Mouse (Mus musculus): Measurements from ENCODE around the gene Epha2. TPM values are rescaled to one million over a fixed set of nuclear protein-coding genes. Genes with fewer than 3 reads are reported as not detected.

Epha2 gene
- polyA plus RNA-seq, 1 experiment from 2014 or later, result 7.1 TPM

DNA sequence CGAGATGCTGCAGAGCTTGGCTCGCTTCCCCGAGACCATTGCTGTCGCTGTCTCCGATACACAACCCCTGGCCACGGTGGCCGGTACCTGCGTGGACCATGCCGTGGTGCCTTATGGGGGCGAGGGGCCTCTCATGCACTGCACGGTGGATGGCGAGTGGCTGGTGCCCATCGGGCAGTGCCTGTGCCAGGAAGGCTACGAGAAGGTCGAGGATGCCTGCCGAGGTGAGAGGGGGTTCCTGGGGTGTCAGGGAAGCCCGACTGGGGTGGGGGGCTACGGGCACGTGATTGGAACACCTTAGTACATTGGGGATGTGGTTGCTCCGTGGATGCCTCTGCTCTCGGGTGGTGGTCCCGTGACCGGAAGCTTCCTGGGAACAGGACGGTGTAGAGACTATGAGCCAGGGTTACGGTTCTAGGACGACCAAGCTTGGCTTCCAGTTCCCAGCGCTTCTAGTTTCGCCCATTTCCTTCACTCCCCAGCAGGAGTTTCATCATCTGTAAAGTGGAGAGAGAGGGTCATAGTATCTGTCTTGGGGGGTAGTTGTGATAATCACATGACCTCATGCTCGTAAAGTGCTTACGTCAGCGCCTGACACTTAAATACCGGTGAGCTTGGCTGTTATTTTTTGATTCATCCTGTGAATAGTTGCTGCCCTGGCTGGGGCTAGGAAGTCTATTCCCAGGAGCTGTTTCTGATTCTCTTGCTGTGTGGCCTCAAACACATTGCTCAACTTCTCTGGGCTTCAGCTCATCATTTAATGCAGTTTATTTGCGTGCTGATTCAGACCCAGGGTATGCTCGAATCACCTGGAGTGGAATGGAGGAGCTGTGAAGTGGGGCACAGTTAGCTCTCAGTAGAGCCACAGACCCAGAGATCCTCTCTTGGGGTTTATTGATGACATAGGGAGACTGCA lies 8.1 kb downstream of the Epha2 start:
- Histone ChIP-seq H3K36me3 (peaks cover 21% of the 10 kb centered on the region), H3K9me3 (replicated peaks) (no peaks in the 10 kb centered on the region), H3K4me2 (0 out of 2 replicates have a peak overlapping the region, but pooled peaks have one; percentile 30), H3K4me3 (replicated peaks) (no peak overlapping the region), H3K4me1 (peaks cover 94% of the 10 kb centered on the region), H3K9ac (no peak overlapping the region), H3K27me3 (no peaks in the 10 kb centered on the region), H3K27ac (peak overlapping the region; percentile 87)
- 91% methylated on average over 34 of the region's 34 CpGs for WGBS
- ATAC-seq (replicated peaks; ENCODE audit: low FRiP score), result no peak

DNA sequence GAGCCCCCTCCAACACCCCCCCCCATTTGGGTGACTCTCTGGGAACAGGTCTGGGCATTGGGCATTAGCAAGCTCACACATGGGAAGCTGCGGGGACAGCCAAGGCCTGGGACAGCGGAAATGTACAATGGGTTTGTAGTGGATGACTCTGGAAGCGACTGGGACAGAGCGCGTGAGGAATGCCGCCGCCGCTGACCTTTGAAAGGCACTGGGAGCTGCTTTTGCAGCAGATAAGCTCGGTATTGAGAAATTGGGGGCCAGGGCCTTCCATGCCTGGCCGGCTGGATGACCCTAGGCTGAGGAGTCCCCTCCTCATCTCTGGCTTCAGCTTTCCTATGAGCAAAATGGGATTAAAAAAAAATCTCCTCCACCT lies 8.7 kb downstream of the Epha2 start:
- Histone ChIP-seq H3K27me3 (no peaks in the 10 kb centered on the region), H3K27ac (peak overlapping the region; percentile 87), H3K9me3 (replicated peaks) (no peaks in the 10 kb centered on the region), H3K4me3 (replicated peaks) (no peak overlapping the region), H3K9ac (no peak overlapping the region), H3K4me2 (peak overlapping the region; percentile 30; the same call in 1 of the 2 replicates), H3K4me1 (peaks cover 93% of the 10 kb centered on the region), H3K36me3 (peaks cover 21% of the 10 kb centered on the region)
- 47% methylated on average over 10 of the region's 10 CpGs for WGBS
- no peak for ATAC-seq (replicated peaks; ENCODE audit: low FRiP score)

DNA sequence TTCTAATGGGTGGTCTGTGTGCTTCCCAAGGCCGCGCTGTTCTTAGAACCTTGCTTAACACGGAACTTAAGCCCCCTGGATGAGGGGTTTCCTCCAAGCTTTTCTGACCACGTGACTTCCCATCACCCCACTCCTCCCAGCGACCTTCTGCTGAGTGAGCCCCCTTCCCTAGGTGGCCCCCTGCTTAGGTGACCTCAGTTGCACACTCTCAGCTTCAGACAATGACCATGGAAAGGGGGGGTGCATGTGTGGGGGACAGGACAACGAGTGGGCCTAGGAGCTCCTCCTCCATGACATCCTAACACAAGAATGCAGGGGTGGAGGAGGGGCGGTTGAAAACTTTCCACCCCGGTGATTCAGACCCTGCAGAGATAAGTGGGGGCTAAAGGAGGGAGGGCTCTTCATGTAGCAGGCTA lies 9.2 kb downstream of the Epha2 start:
- Histone ChIP-seq H3K27ac (peak overlapping the region; percentile 87), H3K4me2 (peak overlapping the region; percentile 30; the same call in 1 of the 2 replicates), H3K27me3 (no peaks in the 10 kb centered on the region), H3K9me3 (replicated peaks) (no peaks in the 10 kb centered on the region), H3K36me3 (peaks cover 21% of the 10 kb centered on the region), H3K9ac (no peak overlapping the region), H3K4me1 (peaks cover 93% of the 10 kb centered on the region), H3K4me3 (replicated peaks) (no peak overlapping the region)
- 23% methylated on average over 8 of the region's 8 CpGs for whole genome bisulfite sequencing
- peak; percentile 65 for ATAC-seq (replicated peaks; ENCODE audit: low FRiP score)

DNA sequence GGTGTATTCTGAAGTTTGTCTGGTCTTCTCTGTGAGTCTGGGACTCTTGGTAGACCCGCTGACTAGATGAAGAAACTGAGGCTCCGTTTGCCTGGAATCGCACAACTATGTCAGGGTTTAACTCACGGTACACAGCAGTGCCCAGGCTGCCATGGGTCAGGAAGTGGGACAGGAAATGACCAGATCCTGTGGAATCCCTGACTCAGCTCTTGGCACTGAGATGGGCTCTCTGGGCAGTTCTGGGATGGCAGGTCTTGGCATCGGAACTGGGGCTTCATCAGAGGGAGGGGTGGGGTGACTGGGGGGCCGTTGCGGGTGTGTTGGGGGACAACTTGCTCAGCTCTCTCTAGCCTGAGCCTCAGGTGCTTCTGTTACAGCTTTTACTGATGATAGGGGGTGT lies 10.0 kb downstream of the Epha2 start:
- peaks cover 93% of the 10 kb centered on the region for H3K4me1 ChIP-seq
- ATAC-seq (replicated peaks; ENCODE audit: low FRiP score), result no peak
- H3K27ac ChIP-seq, result peak overlapping the region; percentile 87
- H3K36me3 ChIP-seq, result peaks cover 21% of the 10 kb centered on the region
- H3K4me2 ChIP-seq, result peak overlapping the region; percentile 19; the same call in 1 of the 2 replicates
- no peak overlapping the region for H3K9ac ChIP-seq
- WGBS, result 69% methylated on average over 7 of the region's 7 CpGs
- no peaks in the 10 kb centered on the region for H3K9me3 ChIP-seq (replicated peaks)
- no peak overlapping the region for H3K4me3 ChIP-seq (replicated peaks)
- H3K27me3 ChIP-seq, result no peaks in the 10 kb centered on the region

DNA sequence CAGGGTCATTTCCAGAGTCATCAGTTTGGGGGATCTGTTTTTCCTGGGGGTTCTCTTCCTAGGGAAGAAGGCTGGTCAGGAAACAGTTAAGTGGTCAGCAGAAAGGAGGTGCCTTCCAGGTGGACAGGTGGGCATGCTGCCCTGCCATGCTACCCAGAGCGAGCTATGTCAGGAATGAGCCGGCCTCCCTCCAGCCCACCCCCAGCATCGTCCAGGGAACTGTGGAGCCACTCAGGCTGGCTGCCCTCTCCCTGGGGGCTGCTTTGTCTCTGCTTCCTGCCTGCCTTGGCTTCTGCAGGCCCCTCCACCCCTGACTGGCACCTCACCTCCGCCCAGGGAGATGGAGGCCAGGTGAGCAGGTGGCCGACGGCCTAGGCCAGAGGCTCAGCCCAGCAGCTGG lies 10.5 kb downstream of the Epha2 start:
- Histone ChIP-seq H3K9me3 (replicated peaks) (no peaks in the 10 kb centered on the region), H3K9ac (0 out of 2 replicates have a peak overlapping the region, but pooled peaks have one; percentile 12), H3K36me3 (peaks cover 21% of the 10 kb centered on the region), H3K27me3 (no peaks in the 10 kb centered on the region), H3K27ac (peak overlapping the region; percentile 87), H3K4me1 (peaks cover 92% of the 10 kb centered on the region), H3K4me2 (peak overlapping the region; percentile 19; the same call in 1 of the 2 replicates), H3K4me3 (replicated peaks) (no peak overlapping the region)
- no peak for ATAC-seq (replicated peaks; ENCODE audit: low FRiP score)
- 41% methylated on average over 6 of the region's 6 CpGs for WGBS

DNA sequence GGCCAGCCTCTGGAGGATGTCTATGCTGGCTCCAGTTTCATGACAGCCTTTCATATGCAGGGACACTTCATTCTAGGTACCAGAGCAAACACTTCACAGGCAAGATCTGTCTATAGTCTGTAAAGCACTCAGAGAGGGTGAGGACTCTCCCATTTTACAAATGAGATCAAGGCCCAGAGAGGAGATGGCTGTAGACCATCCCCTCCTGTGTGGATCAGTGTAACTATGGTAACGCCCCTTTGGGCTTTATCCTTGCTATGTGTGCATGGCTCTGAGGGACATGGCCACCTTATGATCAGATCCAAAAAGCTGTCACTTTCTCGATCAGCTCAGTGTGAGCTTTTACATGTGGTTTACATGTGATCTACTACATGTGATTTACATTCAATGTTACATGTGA lies 10.9 kb downstream of the Epha2 start:
- Histone ChIP-seq H3K9ac (0 out of 2 replicates have a peak overlapping the region, but pooled peaks have one; percentile 12), H3K36me3 (peaks cover 23% of the 10 kb centered on the region), H3K27ac (peak overlapping the region; percentile 87), H3K27me3 (no peaks in the 10 kb centered on the region), H3K9me3 (replicated peaks) (no peaks in the 10 kb centered on the region), H3K4me1 (peaks cover 88% of the 10 kb centered on the region), H3K4me3 (replicated peaks) (no peak overlapping the region), H3K4me2 (no peak overlapping the region)
- ATAC-seq (replicated peaks; ENCODE audit: low FRiP score), result no peak
- 78% methylated on average over 2 of the region's 2 CpGs for WGBS

DNA sequence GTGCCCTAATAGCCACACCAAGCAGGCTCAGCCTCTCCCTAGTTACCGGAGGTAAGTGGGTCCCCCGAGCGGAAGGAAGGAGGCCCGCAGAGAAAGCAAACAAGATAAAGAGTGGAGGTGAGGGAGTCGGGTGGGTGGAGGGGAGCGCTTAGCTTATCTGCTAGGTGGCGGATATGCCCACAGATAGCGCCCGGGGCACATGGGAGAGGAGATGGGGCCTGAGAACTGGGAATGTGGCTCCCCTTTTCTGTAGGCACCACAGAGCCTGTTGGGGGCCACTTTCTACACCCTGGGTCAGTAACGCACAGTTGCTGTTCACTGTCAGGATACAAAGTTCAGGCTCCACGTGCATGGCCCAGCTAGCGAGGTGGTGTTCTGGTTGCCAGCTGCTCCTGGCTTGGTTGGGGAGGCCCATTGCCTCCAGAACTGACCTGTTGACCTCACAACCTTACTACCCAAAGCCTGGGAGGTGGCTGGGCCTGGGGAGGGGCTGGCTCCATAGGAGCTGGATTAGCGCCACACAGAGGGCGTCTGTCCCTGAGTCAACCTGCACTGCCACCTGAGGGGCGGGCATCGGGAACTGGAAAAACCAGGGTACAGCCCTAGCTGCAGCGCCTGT lies 11.6 kb downstream of the Epha2 start:
- Histone ChIP-seq H3K27ac (peak overlapping the region; percentile 87; the same call in 1 of the 2 replicates), H3K4me3 (replicated peaks) (no peak overlapping the region), H3K36me3 (peaks cover 26% of the 10 kb centered on the region), H3K4me1 (peaks cover 85% of the 10 kb centered on the region), H3K9ac (no peak overlapping the region), H3K4me2 (no peak overlapping the region), H3K9me3 (replicated peaks) (no peaks in the 10 kb centered on the region), H3K27me3 (no peaks in the 10 kb centered on the region)
- ATAC-seq (replicated peaks; ENCODE audit: low FRiP score), result no peak
- 79% methylated on average over 17 of the region's 17 CpGs for WGBS

DNA sequence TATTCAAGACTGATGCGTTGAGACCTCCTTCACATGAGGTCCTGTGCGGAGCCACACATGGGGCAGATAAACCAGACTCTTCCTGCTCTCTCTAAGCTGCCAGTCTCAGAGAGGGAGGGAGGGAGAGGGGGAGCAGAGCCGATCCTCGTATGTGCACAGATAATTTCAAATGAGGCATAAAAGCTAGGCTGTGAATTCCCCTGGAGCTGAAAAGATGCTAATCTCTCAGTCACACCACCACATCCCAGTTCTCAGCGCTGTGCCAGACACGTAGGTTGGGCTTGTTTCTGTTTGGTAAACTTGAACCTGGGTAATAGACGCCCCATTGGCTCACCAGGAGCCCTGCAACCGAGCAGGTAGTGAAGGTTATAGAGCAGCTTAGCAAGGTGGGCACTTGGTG lies 12.4 kb downstream of the Epha2 start:
- Histone ChIP-seq H3K27ac (peak overlapping the region; percentile 87; the same call in 1 of the 2 replicates), H3K9me3 (replicated peaks) (no peaks in the 10 kb centered on the region), H3K36me3 (peaks cover 26% of the 10 kb centered on the region), H3K4me1 (peaks cover 78% of the 10 kb centered on the region), H3K4me3 (replicated peaks) (no peak overlapping the region), H3K4me2 (no peak overlapping the region), H3K27me3 (no peaks in the 10 kb centered on the region), H3K9ac (no peak overlapping the region)
- 69% methylated on average over 8 of the region's 8 CpGs for WGBS
- no peak for ATAC-seq (replicated peaks; ENCODE audit: low FRiP score)

DNA sequence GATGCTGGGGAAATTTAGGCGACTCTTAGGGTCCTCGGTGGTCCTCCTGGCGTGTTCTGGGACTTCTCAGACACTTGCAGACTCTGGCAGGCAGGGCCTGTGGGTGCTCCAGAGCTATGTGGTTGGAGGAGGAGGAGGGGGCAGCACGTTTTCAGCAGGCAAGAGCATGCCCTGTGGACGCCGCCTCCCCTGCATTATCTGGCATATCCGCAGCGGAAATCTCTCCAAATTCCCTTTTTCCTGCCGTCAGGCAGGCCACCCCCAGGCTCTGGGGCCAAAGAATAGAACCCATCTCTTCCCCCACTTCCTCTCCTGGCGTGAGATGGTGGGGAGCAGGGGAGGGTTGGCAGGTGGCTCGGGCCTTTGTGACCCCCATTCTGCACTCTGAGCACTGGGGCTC lies 12.9 kb downstream of the Epha2 start:
- no peak overlapping the region for H3K9ac ChIP-seq
- WGBS, result 56% methylated on average over 11 of the region's 11 CpGs
- peak overlapping the region; percentile 87 for H3K27ac ChIP-seq
- no peak for ATAC-seq (replicated peaks; ENCODE audit: low FRiP score)
- no peak overlapping the region for H3K4me2 ChIP-seq
- no peak overlapping the region for H3K4me3 ChIP-seq (replicated peaks)
- H3K36me3 ChIP-seq, result peaks cover 26% of the 10 kb centered on the region
- no peaks in the 10 kb centered on the region for H3K27me3 ChIP-seq
- no peaks in the 10 kb centered on the region for H3K9me3 ChIP-seq (replicated peaks)
- peaks cover 74% of the 10 kb centered on the region for H3K4me1 ChIP-seq

DNA sequence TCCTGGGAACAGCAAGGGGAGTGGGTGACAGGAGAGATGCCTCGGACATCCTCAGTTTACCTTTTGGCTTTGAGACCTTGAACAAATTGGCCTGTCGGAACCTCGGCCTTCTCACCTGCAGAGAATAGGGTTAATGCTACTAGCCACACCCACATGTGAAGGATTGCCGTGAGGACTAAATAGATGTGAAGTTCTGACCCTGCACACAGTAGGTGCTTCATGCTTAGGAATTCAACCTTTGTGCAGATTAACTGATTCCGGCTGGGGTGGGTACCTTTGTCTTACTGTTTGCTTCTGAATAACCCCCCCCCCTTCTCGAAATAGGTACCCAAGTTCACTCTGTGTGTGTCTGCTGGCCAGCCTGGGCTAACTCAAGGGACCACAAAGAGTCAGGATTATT lies 13.7 kb downstream of the Epha2 start:
- Histone ChIP-seq H3K4me2 (no peak overlapping the region), H3K4me3 (replicated peaks) (no peak overlapping the region), H3K9ac (no peak overlapping the region), H3K4me1 (peaks cover 65% of the 10 kb centered on the region), H3K27me3 (no peaks in the 10 kb centered on the region), H3K9me3 (replicated peaks) (no peaks in the 10 kb centered on the region), H3K27ac (peak overlapping the region; percentile 64), H3K36me3 (peaks cover 29% of the 10 kb centered on the region)
- 85% methylated on average over 6 of the region's 6 CpGs for WGBS
- no peak for ATAC-seq (replicated peaks; ENCODE audit: low FRiP score)

DNA sequence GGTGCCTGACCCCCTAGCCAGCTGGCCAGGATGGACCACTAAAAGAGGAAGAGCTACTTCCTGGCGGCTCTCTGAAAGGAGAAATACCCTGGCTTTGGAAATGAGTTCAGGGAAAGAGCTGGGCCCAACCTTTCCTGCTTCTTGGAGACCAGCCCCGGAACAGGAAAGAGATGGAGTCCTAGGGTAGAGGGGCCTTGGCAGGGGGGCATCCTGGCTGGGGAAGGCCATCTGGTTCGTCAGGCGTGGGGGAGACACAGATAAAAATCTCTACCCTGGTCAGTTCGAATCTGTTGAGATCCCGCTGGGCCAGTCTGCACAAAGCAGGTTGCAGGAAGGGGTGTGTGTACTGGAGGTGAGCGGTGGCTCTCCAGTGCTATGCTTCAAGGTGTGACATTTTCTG lies 15.0 kb downstream of the Epha2 start:
- Histone ChIP-seq H3K27me3 (no peaks in the 10 kb centered on the region), H3K4me1 (peaks cover 53% of the 10 kb centered on the region), H3K27ac (peak overlapping the region; percentile 64), H3K9ac (no peak overlapping the region), H3K4me3 (replicated peaks) (no peak overlapping the region), H3K4me2 (no peak overlapping the region), H3K36me3 (peaks cover 37% of the 10 kb centered on the region), H3K9me3 (replicated peaks) (no peaks in the 10 kb centered on the region)
- ATAC-seq (replicated peaks; ENCODE audit: low FRiP score), result no peak
- WGBS, result 63% methylated on average over 7 of the region's 7 CpGs

DNA sequence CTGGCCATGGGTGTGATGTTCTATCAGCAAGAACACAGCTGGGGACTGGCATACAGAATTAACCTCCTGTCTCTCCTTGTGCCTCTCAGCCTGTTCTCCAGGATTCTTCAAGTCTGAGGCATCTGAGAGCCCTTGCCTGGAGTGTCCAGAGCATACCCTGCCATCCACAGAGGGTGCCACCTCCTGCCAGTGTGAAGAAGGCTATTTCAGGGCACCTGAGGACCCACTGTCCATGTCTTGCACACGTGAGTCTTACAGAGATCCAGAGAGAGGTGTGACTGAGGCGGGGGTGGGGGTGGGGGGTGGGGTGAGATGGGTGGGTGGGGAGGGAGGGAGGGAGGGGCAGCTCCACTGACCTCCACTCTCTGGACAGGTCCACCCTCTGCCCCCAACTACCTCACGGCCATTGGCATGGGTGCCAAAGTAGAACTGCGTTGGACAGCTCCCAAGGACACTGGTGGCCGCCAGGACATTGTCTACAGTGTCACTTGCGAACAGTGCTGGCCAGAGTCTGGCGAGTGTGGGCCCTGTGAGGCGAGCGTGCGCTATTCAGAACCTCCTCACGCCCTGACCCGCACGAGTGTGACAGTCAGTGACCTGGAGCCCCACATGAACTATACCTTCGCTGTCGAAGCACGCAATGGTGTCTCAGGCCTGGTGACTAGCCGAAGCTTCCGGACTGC lies 15.6 kb downstream of the Epha2 start:
- H3K4me2 ChIP-seq, result no peak overlapping the region
- ATAC-seq (replicated peaks; ENCODE audit: low FRiP score), result no peak
- WGBS, result 87% methylated on average over 18 of the region's 18 CpGs
- no peaks in the 10 kb centered on the region for H3K9me3 ChIP-seq (replicated peaks)
- H3K4me3 ChIP-seq (replicated peaks), result no peak overlapping the region
- H3K36me3 ChIP-seq, result peaks cover 43% of the 10 kb centered on the region
- H3K4me1 ChIP-seq, result peaks cover 47% of the 10 kb centered on the region
- no peak overlapping the region for H3K9ac ChIP-seq
- H3K27ac ChIP-seq, result peak overlapping the region; percentile 64; the same call in 1 of the 2 replicates
- no peaks in the 10 kb centered on the region for H3K27me3 ChIP-seq
